Mouse (Mus musculus): ENCODE results near the gene H2al1b.

DNA sequence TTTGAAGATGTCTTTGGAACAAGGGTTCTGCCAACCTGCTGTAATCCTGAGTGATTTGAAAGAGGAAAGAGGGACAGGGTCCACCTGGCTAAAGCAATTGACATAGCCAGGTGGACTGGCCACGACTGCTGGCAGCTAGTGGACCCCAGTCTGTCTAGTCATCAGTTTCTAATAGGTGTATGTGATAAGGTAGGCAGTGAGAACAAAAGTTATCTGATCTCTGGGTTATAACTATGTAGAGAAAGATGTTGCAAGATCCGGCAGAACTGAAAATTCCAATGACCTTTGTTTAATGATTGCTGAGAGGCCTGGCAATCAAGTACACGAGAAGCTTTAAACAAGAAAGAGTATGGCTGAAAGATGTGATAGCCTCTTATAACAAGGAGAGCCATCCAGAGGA, 29.0 kb upstream of the H2al1b start:
- TF ChIP-seq CTCF (IDR thresholded peaks at IDR 0.05; ENCODE audit: borderline replicate concordance, control insufficient read depth, extremely low read depth, insufficient read depth, low read length, poor library complexity) (no peak), POLR2A (IDR thresholded peaks at IDR 0.05; ENCODE audit: control insufficient read depth, extremely low read depth, insufficient read depth, low read length, poor library complexity) (no peak)
